Mouse (Mus musculus) hindbrain, embryonic 14.5 days (tissue): ENCODE data around the gene Rnf130. TPM values are rescaled to one million over a fixed set of nuclear protein-coding genes. Genes with fewer than 3 reads are reported as not detected.
A peak's percentile ranks its signal among the peaks of the same experiment; 100 is the strongest.

Experiments
- ATAC-seq: fragments of 200-750 bp; cut with Nextera tagmentation; 2 replicates; pipeline ENCODE4 v1.8.0; 2017; ENCODE audit warnings: moderate number of reproducible peaks, mild to moderate bottlenecking, moderate TSS enrichment, moderate library complexity; ENCODE audit not compliant: low FRiP score
- DNase-seq: peaks from one replicate; pipeline ENCODE4 v3.0.0-alpha.2; 2015; ENCODE audit warnings: low spot score
- H3K27ac ChIP-seq: fragments of 300-500 bp; sonication (generic); 2 replicates; pipeline ENCODE4 v1.5.1; 2014; ENCODE audit warnings: mild to moderate bottlenecking, moderate library complexity
- H3K27me3 ChIP-seq: fragments of 300-500 bp; sonication (generic); 2 replicates; pipeline ENCODE4 v1.6.1; 2014; ENCODE audit warnings: mild to moderate bottlenecking, low read length, mixed read lengths; ENCODE audit not compliant: control insufficient read depth, insufficient read depth
- H3K36me3 ChIP-seq: fragments of 300-500 bp; sonication (generic); replicated peaks from 2 replicates; pipeline ENCODE4 v1.6.1; 2014; ENCODE audit not compliant: control insufficient read depth, insufficient read depth
- H3K4me1 ChIP-seq: fragments of 300-500 bp; sonication (generic); replicated peaks from 2 replicates; pipeline ENCODE4 v1.6.1; 2014; ENCODE audit warnings: antibody characterized with exemption, low read length, mixed read lengths; ENCODE audit not compliant: control insufficient read depth, insufficient read depth
- H3K4me2 ChIP-seq: fragments of 300-500 bp; sonication (generic); replicated peaks from 2 replicates; pipeline ENCODE4 v1.6.1; 2014; ENCODE audit warnings: mild to moderate bottlenecking, moderate library complexity
- H3K4me3 ChIP-seq: fragments of 300-500 bp; sonication (generic); replicated peaks from 2 replicates; pipeline ENCODE4 v1.5.1; 2014; ENCODE audit warnings: mild to moderate bottlenecking, low read length
- H3K9ac ChIP-seq: fragments of 300-500 bp; sonication (generic); 2 replicates; pipeline ENCODE4 v1.6.1; 2014
- H3K9me3 ChIP-seq: fragments of 300-500 bp; sonication (generic); 2 replicates; pipeline ENCODE4 v1.6.1; 2016; ENCODE audit warnings: low read length; ENCODE audit not compliant: control insufficient read depth
- WGBS: fragments of 180-500 bp; shearing (Covaris S2); extraction: QIAGEN DNeasy Blood & Tissue Kit; methylation state at CpG from one replicate; pipeline ENCODE4 v1.1.7; 2014; 5-methylcytosine and 5-hydroxymethylcytosine counted together
- polyA plus RNA-seq: library from polyadenylated mRNA; unstranded; fragments of >200 nt; fragmentation: Nextera tagmentation; extraction: Ambion mirVana; gene quantifications from 2 replicates; pipeline ENCODE4 v1.2.1, GENCODE M21; 2014

The Rnf130 gene
- polyA plus RNA-seq, 1 experiment from 2014 or later = 72.0 TPM

DNA sequence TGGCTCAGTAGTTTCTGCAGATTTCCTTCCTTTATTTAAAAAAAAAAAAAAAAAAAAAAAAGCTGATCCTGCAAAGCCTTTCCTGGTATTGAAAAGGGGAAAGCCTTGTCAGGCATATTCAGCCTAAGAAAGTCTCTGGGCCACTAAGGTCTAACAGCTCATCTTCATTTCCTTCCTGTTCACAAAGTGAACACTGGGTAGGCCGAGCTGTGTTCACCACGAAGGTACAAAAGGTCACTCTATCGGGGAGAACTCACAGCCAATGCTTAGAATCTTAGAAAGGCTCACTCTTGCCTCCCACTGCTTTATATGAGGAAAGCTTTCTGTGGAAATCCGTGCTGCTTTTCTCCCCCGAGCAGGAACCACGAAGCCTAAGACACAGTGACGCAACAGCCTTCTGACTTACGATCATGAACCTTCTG is 83.7 kb downstream of the Rnf130 start:
- H3K9me3 ChIP-seq = no peaks in the 10 kb centered on the region
- ATAC-seq = no peak
- H3K27ac ChIP-seq = peak overlapping the region; percentile 3
- no peaks in the 10 kb centered on the region for H3K27me3 ChIP-seq
- peaks cover 18% of the 10 kb centered on the region for H3K36me3 ChIP-seq
- no peak overlapping the region for H3K4me2 ChIP-seq
- no peak overlapping the region for H3K9ac ChIP-seq
- H3K4me1 ChIP-seq = no peaks in the 10 kb centered on the region
- 81% methylated on average over 8 of the region's 8 CpGs for WGBS
- no peak for DNase-seq
- no peak overlapping the region for H3K4me3 ChIP-seq

DNA sequence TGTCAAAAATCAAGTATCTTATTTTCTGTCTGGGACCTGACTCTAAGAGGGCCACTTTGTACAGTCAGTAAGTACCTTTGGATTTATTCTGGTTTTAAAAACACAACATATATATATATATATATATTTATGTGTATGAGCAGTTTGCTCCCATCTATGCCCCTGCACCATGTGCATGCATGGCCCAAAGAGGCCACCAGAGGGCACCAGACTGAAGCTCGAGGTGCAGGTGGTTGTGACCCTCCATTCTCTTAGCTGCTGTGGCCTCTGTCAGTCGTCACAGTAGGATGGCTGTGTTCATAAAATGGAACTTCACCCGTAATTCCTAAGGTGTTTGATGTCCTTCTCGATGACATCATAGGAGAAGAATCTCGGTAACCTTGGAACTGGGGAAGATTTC is 89.2 kb downstream of the Rnf130 start:
- DNase-seq (peak; percentile 71), ATAC-seq (no peak)
- no peak overlapping the region for H3K4me3 ChIP-seq
- H3K9me3 ChIP-seq = no peaks in the 10 kb centered on the region
- H3K27me3 ChIP-seq = no peaks in the 10 kb centered on the region
- peaks cover 28% of the 10 kb centered on the region for H3K36me3 ChIP-seq
- H3K4me2 ChIP-seq = no peak overlapping the region
- WGBS = 25% methylated on average over 5 of the region's 5 CpGs
- H3K9ac ChIP-seq = no peak overlapping the region
- no peaks in the 10 kb centered on the region for H3K4me1 ChIP-seq
- H3K27ac ChIP-seq = no peak overlapping the region

DNA sequence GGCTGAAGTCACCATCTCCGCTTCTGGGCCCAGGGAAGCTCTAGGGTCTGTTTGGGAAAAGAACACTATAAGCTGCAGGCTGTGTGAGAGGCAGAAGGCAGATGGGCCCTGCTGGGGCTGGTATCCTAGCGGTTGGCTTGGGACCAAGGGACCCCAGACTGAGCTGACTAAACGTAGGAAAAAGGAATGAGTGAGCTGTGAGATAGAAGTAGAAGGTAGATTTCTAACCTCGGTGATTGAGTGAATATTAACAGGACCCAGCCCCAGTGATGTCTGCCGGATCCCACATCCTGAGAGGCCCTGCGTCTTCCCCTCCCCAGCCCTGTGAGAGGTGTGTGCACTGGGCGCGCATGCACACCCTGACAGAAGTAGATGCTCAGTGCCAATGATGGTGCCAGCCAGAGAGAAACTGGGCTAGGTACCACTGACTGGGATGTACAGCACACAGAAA is 97.5 kb downstream of the Rnf130 start:
- Histone ChIP-seq H3K9ac (no peak overlapping the region), H3K4me2 (no peak overlapping the region), H3K9me3 (no peaks in the 10 kb centered on the region), H3K27me3 (no peaks in the 10 kb centered on the region), H3K27ac (no peak overlapping the region), H3K4me1 (no peaks in the 10 kb centered on the region), H3K4me3 (no peak overlapping the region), H3K36me3 (peaks cover 41% of the 10 kb centered on the region)
- no peak for DNase-seq
- ATAC-seq = no peak
- 91% methylated on average over 8 of the region's 8 CpGs for WGBS

GRCm38 (mm10) chr11:50127781-50128180 is 102.6 kb downstream of the Rnf130 start:
- WGBS = 11% methylated on average over 10 of the region's 10 CpGs
- ATAC-seq (no peak), DNase-seq (no peak)
- H3K9ac ChIP-seq = no peak overlapping the region
- no peaks in the 10 kb centered on the region for H3K36me3 ChIP-seq
- peaks cover 17% of the 10 kb centered on the region for H3K4me1 ChIP-seq
- H3K4me2 ChIP-seq = peak overlapping the region; percentile 35
- H3K27ac ChIP-seq = no peak overlapping the region
- H3K27me3 ChIP-seq = no peaks in the 10 kb centered on the region
- H3K4me3 ChIP-seq = no peak overlapping the region
- H3K9me3 ChIP-seq = no peaks in the 10 kb centered on the region

- H3K4me1 ChIP-seq = peaks cover 17% of the 10 kb centered on the region
- no peaks in the 10 kb centered on the region for H3K9me3 ChIP-seq
- H3K27me3 ChIP-seq = no peaks in the 10 kb centered on the region
- H3K36me3 ChIP-seq = peaks cover 5% of the 10 kb centered on the region; the same call in 1 of the 2 replicates
- H3K4me2 ChIP-seq = peak within 1 kb of the TSS; percentile 88
- WGBS = under 1% methylated on average over 71 of the region's 77 CpGs
- peak within 1 kb of the TSS; percentile 96 for H3K9ac ChIP-seq
- peak within 1 kb of the TSS; percentile 88 for H3K27ac ChIP-seq
- ATAC-seq (peak; percentile 93), DNase-seq (peak; percentile 91)
- peak within 1 kb of the TSS; percentile 84 for H3K4me3 ChIP-seq
These were observed 105.9 kb downstream of the Rnf130 start, which contains the start of gene Tbc1d9b for GRCm38 (mm10) chr11:50130811-50131766. Gene Tbc1d9b, plus strand, starts transcription at chr11:50131396.

GRCm38 (mm10) chr11:50131801-50132201 is 106.7 kb downstream of the Rnf130 start:
- peak overlapping the region; percentile 88; the same call in 1 of the 2 replicates for H3K27ac ChIP-seq
- H3K9me3 ChIP-seq = no peaks in the 10 kb centered on the region
- WGBS = 10% methylated on average over 10 of the region's 10 CpGs
- peaks cover 12% of the 10 kb centered on the region for H3K36me3 ChIP-seq
- H3K4me1 ChIP-seq = peaks cover 17% of the 10 kb centered on the region
- H3K27me3 ChIP-seq = no peaks in the 10 kb centered on the region
- H3K4me2 ChIP-seq = peak overlapping the region; percentile 88
- H3K9ac ChIP-seq = peak overlapping the region; percentile 96
- peak; percentile 33 for DNase-seq
- peak overlapping the region; percentile 84 for H3K4me3 ChIP-seq
- ATAC-seq = peak; percentile 9

GRCm38 (mm10) chr11:50132265-50132664 is 107.1 kb downstream of the Rnf130 start:
- H3K4me1 ChIP-seq = peaks cover 17% of the 10 kb centered on the region
- peaks cover 17% of the 10 kb centered on the region for H3K36me3 ChIP-seq
- H3K27me3 ChIP-seq = no peaks in the 10 kb centered on the region
- H3K9ac ChIP-seq = peak overlapping the region; percentile 96
- H3K9me3 ChIP-seq = no peaks in the 10 kb centered on the region
- peak overlapping the region; percentile 88 for H3K4me2 ChIP-seq
- 84% methylated on average over 6 of the region's 6 CpGs for WGBS
- no peak overlapping the region for H3K27ac ChIP-seq
- ATAC-seq (no peak), DNase-seq (no peak)
- H3K4me3 ChIP-seq = peak overlapping the region; percentile 84

GRCm38 (mm10) chr11:50134136-50134859 is 109.2 kb downstream of the Rnf130 start:
- 87% methylated on average over 10 of the region's 10 CpGs for WGBS
- Histone ChIP-seq H3K27ac (no peak overlapping the region), H3K4me2 (no peak overlapping the region), H3K9me3 (no peaks in the 10 kb centered on the region), H3K4me1 (peaks cover 17% of the 10 kb centered on the region), H3K4me3 (no peak overlapping the region), H3K36me3 (peaks cover 37% of the 10 kb centered on the region), H3K27me3 (no peaks in the 10 kb centered on the region), H3K9ac (no peak overlapping the region)
- ATAC-seq = no peak
- no peak for DNase-seq

GRCm38 (mm10) chr11:50138206-50138822 is 113.2 kb downstream of the Rnf130 start:
- Histone ChIP-seq H3K27me3 (no peaks in the 10 kb centered on the region), H3K36me3 (peaks cover 77% of the 10 kb centered on the region), H3K4me3 (no peak overlapping the region), H3K9me3 (no peaks in the 10 kb centered on the region), H3K4me1 (no peaks in the 10 kb centered on the region), H3K9ac (no peak overlapping the region), H3K4me2 (no peak overlapping the region), H3K27ac (no peak overlapping the region)
- DNase-seq (no peak), ATAC-seq (no peak)
- 83% methylated on average over 10 of the region's 10 CpGs for WGBS
